Mouse (Mus musculus) neural tube, embryonic 11.5 days (tissue): ENCODE results near the gene Sim1. TPM values are rescaled to one million over a fixed set of nuclear protein-coding genes. Genes with fewer than 3 reads are reported as not detected.

Source experiments
- ATAC-seq: fragments of 200-750 bp; cut with Nextera tagmentation; 2 replicates; pipeline ENCODE4 v1.8.0; 2017; ENCODE audit warnings: moderate number of reproducible peaks, mild to moderate bottlenecking, moderate TSS enrichment, moderate library complexity; ENCODE audit not compliant: insufficient read depth, low FRiP score, low TSS enrichment
- DNase-seq: peaks from one replicate; pipeline ENCODE4 v3.0.0-alpha.2; 2015; ENCODE audit warnings: low spot score
- H3K27ac ChIP-seq: fragments of 300-500 bp; sonication (generic); 2 replicates; pipeline ENCODE4 v1.5.1; 2014; ENCODE audit warnings: low read depth, mild to moderate bottlenecking, low read length
- H3K27me3 ChIP-seq: fragments of 300-500 bp; sonication (generic); 2 replicates; pipeline ENCODE4 v1.6.1; 2014; ENCODE audit warnings: mild to moderate bottlenecking, low read length, mixed read lengths; ENCODE audit not compliant: control insufficient read depth, insufficient read depth
- H3K36me3 ChIP-seq: fragments of 300-500 bp; sonication (generic); 2 replicates; pipeline ENCODE4 v1.6.1; 2014; ENCODE audit warnings: mild to moderate bottlenecking, low read length, moderate library complexity, mixed read lengths; ENCODE audit not compliant: control insufficient read depth, insufficient read depth
- H3K4me1 ChIP-seq: fragments of 300-500 bp; sonication (generic); 2 replicates; pipeline ENCODE4 v1.6.1; 2014; ENCODE audit warnings: low read length, mixed read lengths; ENCODE audit not compliant: control insufficient read depth, insufficient read depth
- H3K4me2 ChIP-seq: fragments of 300-500 bp; sonication (generic); 2 replicates; pipeline ENCODE4 v1.6.1; 2014; ENCODE audit warnings: low read depth, mild to moderate bottlenecking, moderate library complexity
- H3K4me3 ChIP-seq: fragments of 300-500 bp; sonication (generic); 2 replicates; pipeline ENCODE4 v1.5.1; 2014; ENCODE audit warnings: low read depth, low read length
- H3K9ac ChIP-seq: fragments of 300-500 bp; sonication (generic); 2 replicates; pipeline ENCODE4 v1.6.1; 2014; ENCODE audit warnings: mild to moderate bottlenecking, low read length
- H3K9me3 ChIP-seq: fragments of 300-500 bp; sonication (generic); 2 replicates; pipeline ENCODE4 v1.6.1; 2016; ENCODE audit warnings: low read length; ENCODE audit not compliant: control insufficient read depth
- WGBS: fragments of 180-500 bp; shearing (Covaris S2); extraction: QIAGEN DNeasy Blood & Tissue Kit; methylation state at CpG from one replicate; pipeline ENCODE4 v1.1.7; 2014; 5-methylcytosine and 5-hydroxymethylcytosine counted together
- polyA plus RNA-seq: library from polyadenylated mRNA; unstranded; fragments of >200 nt; fragmentation: Nextera tagmentation; extraction: Ambion mirVana; gene quantifications from 2 replicates; pipeline ENCODE4 v1.2.1, GENCODE M21; 2014

Sim1 gene
- polyA plus RNA-seq: 3.4 and 3.9 TPM in 2 replicates

- Histone ChIP-seq H3K9me3 (no peaks in the 10 kb centered on the region), H3K4me1 (peaks cover 8% of the 10 kb centered on the region), H3K36me3 (no peaks in the 10 kb centered on the region), H3K4me3 (peak within 1 kb of the TSS; percentile 40), H3K4me2 (peak within 1 kb of the TSS; percentile 77), H3K27ac (no peak within 1 kb of the TSS), H3K27me3 (peaks cover 91% of the 10 kb centered on the region), H3K9ac (peak within 1 kb of the TSS; percentile 19)
- peak; percentile 90 for DNase-seq
- under 1% methylated on average over 58 of the region's 62 CpGs for WGBS
- peak; percentile 97 for ATAC-seq
Observed at GRCm38 (mm10) chr10:50894170-50894991, at the start of gene Sim1. Sim1 (plus strand) TSS chr10:50894754.

GRCm38 (mm10) chr10:50868202-50868601 is 26.4 kb upstream of the Sim1 start:
- H3K4me3 ChIP-seq: no peak overlapping the region
- H3K27me3 ChIP-seq: no peaks in the 10 kb centered on the region
- WGBS: 79% methylated on average over 4 of the region's 4 CpGs

GRCm38 (mm10) chr10:50876952-50877351 is 17.6 kb upstream of the Sim1 start:
- H3K9me3 ChIP-seq: no peaks in the 10 kb centered on the region
- no peaks in the 10 kb centered on the region for H3K36me3 ChIP-seq
- DNase-seq (no peak), ATAC-seq (no peak)
- H3K27me3 ChIP-seq: no peaks in the 10 kb centered on the region
- H3K4me2 ChIP-seq: no peak overlapping the region
- H3K9ac ChIP-seq: no peak overlapping the region
- no peak overlapping the region for H3K27ac ChIP-seq
- WGBS: 91% methylated on average over 5 of the region's 5 CpGs
- H3K4me3 ChIP-seq: no peak overlapping the region
- no peaks in the 10 kb centered on the region for H3K4me1 ChIP-seq

More at GRCm38 (mm10) chr10:50868202-50868601, 26.4 kb upstream of the Sim1 start:
- ATAC-seq (no peak), DNase-seq (no peak)
- H3K4me1 ChIP-seq: no peaks in the 10 kb centered on the region
- H3K9ac ChIP-seq: no peak overlapping the region
- H3K9me3 ChIP-seq: no peaks in the 10 kb centered on the region
- H3K36me3 ChIP-seq: no peaks in the 10 kb centered on the region
- no peak overlapping the region for H3K4me2 ChIP-seq
- H3K27ac ChIP-seq: no peak overlapping the region

DNA sequence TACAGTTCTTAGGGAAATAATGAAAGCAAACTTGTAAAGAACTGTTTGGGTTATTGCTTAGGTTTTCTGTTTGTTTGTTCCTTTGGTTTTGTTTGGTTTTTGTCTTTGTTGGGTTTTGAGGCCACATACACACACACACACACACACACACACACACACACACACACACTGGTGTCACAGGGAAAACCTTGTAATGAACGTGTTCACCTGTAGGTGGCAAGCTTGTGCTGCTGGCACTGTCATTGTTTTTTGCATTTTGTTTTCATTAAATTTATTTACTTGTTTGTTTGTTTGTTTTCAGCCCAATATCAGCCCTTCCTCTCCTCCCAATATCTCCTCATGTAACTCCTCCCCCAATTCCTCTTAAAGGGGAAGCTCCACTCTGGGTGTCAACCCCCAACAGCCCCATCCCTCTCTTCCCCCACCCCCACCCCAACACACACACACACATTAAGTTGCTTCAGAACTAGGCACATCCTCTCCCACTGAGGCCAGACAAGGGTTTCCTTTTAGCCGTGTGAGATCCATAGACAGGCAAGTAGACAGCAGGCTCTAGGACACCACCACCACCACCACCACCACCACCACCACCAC is 13.0 kb upstream of the Sim1 start:
- H3K4me1 ChIP-seq: no peaks in the 10 kb centered on the region
- ATAC-seq (peak; percentile 12; the same call in 1 of the 2 replicates), DNase-seq (no peak)
- H3K9me3 ChIP-seq: no peaks in the 10 kb centered on the region
- H3K9ac ChIP-seq: no peak overlapping the region
- no peak overlapping the region for H3K27ac ChIP-seq
- no peak overlapping the region for H3K4me2 ChIP-seq
- 8% methylated on average over 2 of the region's 2 CpGs for WGBS
- no peaks in the 10 kb centered on the region for H3K36me3 ChIP-seq
- H3K27me3 ChIP-seq: no peaks in the 10 kb centered on the region
- no peak overlapping the region for H3K4me3 ChIP-seq

- H3K4me3 ChIP-seq: no peak overlapping the region
- no peaks in the 10 kb centered on the region for H3K27me3 ChIP-seq
- H3K4me2 ChIP-seq: no peak overlapping the region
- DNase-seq (no peak), ATAC-seq (no peak)
- no peak overlapping the region for H3K9ac ChIP-seq
- H3K4me1 ChIP-seq: no peaks in the 10 kb centered on the region
- 60% methylated on average over 2 of the region's 2 CpGs for WGBS
- no peaks in the 10 kb centered on the region for H3K36me3 ChIP-seq
- no peak overlapping the region for H3K27ac ChIP-seq
- H3K9me3 ChIP-seq: no peaks in the 10 kb centered on the region
Observed at GRCm38 (mm10) chr10:50882366-50882765, 12.2 kb upstream of the Sim1 start.

GRCm38 (mm10) chr10:50886305-50886704 is 8.2 kb upstream of the Sim1 start:
- H3K27me3 ChIP-seq: peaks cover 23% of the 10 kb centered on the region

DNA sequence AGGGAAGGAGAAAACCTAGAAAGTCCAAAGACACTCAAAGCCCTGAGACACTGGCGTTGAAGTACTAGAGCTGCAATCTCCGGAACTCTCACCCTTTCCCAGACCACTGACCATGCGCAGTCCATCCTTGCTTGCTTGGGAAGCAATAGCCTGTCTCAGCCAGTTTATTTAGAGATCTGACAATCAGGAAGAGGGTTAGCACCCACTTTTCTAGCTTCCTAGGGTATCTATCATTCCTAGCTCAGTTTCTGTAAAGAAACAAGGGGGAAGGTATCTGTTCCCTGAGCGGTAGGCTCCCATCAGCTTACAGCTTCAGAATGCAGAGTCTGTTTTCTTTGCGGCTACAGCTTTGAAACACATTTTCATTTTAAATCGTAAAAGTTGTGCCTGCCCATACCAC is 3.9 kb upstream of the Sim1 start:
- peaks cover 8% of the 10 kb centered on the region for H3K4me1 ChIP-seq
- no peak overlapping the region for H3K9ac ChIP-seq
- ATAC-seq (no peak), DNase-seq (no peak)
- peaks cover 64% of the 10 kb centered on the region for H3K27me3 ChIP-seq
- no peak overlapping the region for H3K4me2 ChIP-seq
- H3K27ac ChIP-seq: no peak overlapping the region
- no peaks in the 10 kb centered on the region for H3K9me3 ChIP-seq
- H3K36me3 ChIP-seq: no peaks in the 10 kb centered on the region
- no peak overlapping the region for H3K4me3 ChIP-seq
- 9% methylated on average over 6 of the region's 6 CpGs for WGBS

More at GRCm38 (mm10) chr10:50886305-50886704, 8.2 kb upstream of the Sim1 start:
- H3K9ac ChIP-seq: no peak overlapping the region
- no peaks in the 10 kb centered on the region for H3K4me1 ChIP-seq
- H3K36me3 ChIP-seq: no peaks in the 10 kb centered on the region
- no peaks in the 10 kb centered on the region for H3K9me3 ChIP-seq
- H3K4me3 ChIP-seq: no peak overlapping the region
- no peak for DNase-seq
- H3K4me2 ChIP-seq: no peak overlapping the region
- 65% methylated on average over 4 of the region's 4 CpGs for WGBS
- H3K27ac ChIP-seq: no peak overlapping the region
- no peak for ATAC-seq

GRCm38 (mm10) chr10:50891876-50892711 is 2.5 kb upstream of the Sim1 start:
- WGBS: under 1% methylated on average over 26 of the region's 26 CpGs
- peak overlapping the region; percentile 14; the same call in 1 of the 2 replicates for H3K4me2 ChIP-seq
- H3K4me3 ChIP-seq: no peak overlapping the region

More at GRCm38 (mm10) chr10:50891876-50892711, 2.5 kb upstream of the Sim1 start:
- Histone ChIP-seq H3K27ac (no peak overlapping the region), H3K9me3 (no peaks in the 10 kb centered on the region), H3K27me3 (peaks cover 78% of the 10 kb centered on the region), H3K36me3 (no peaks in the 10 kb centered on the region), H3K9ac (no peak overlapping the region), H3K4me1 (peaks cover 8% of the 10 kb centered on the region)
- ATAC-seq (no peak), DNase-seq (peak; percentile 40)
